Mouse (Mus musculus): Measurements from ENCODE around the gene Awat2.

GRCm38 (mm10) chrX:100432311-100432710 is 10.2 kb downstream of the Awat2 start:
- TF ChIP-seq CTCF (IDR thresholded peaks at IDR 0.05; ENCODE audit: extremely low read depth, insufficient read depth, low read length) = no peak
- no peak for TF ChIP-seq POLR2A (IDR thresholded peaks at IDR 0.05; ENCODE audit: extremely low read depth, insufficient read depth, low read length)
